Mouse (Mus musculus) spleen, adult 2 months (tissue): ENCODE measurements around the gene Cep112.

Experiments used
- CTCF ChIP-seq: fragments of 200-500 bp; IDR thresholded peaks from 2 replicates; pipeline ENCODE4 v1.5.1; 2011; ENCODE audit warnings: mild to moderate bottlenecking, inconsistent platforms; ENCODE audit not compliant: insufficient read depth, insufficient read length, insufficient replicate concordance; ENCODE audit errors: extremely low read depth
- POLR2A ChIP-seq: fragments of 200-500 bp; IDR thresholded peaks from 2 replicates; pipeline ENCODE4 v1.6.1; 2011; ENCODE audit warnings: low read depth, low read length, inconsistent platforms

GRCm38 (mm10) chr11:108889121-108889520 is 464.1 kb downstream of the Cep112 start:
- peak; percentile 22; the same call in 1 of the 2 replicates for TF ChIP-seq CTCF
- no peak for TF ChIP-seq POLR2A
